Mouse (Mus musculus) layer of hippocampus, postnatal 25 days (tissue): Measurements from ENCODE around the gene Trmt10a. TPM values are rescaled to one million over a fixed set of nuclear protein-coding genes. Genes with fewer than 3 reads are reported as not detected.

Source experiments
- DNase-seq, 2 experiments: peaks; one replicate each; pipeline ENCODE4 v3.0.0; 2022; ENCODE audit warnings: mixed read lengths in 2 of 2, low spot score in 1 of 2; ENCODE audit errors: extremely low spot score in 1 of 2
- total RNA-seq, 2 experiments: library from RNA; stranded (reverse); gene quantifications; 2 replicates each; pipeline ENCODE4 v1.2.3; 2021

Trmt10a gene
- total RNA-seq, 2 experiments from 2014 or later: 4.2 to 4.9 TPM

DNA sequence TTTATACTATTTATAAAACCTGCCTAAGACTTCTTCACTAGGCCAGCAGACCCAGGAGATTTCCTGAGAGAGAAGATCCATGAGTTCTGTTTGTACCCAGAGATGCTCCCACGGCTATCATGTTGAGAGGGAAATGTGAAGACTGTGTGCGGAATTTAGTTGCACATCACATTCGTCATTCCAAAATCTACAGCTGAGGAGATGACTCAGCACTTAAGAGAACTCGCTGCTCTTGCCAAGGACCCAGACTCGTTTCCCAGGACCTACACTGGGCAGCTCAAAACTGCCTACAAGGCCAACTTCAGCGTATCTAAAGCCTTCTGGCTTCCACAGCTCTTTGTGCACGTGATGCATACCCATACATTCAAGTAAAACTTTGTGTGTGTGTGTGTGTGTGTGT is 49.0 kb downstream of the Trmt10a start:
- no peak for DNase-seq

DNA sequence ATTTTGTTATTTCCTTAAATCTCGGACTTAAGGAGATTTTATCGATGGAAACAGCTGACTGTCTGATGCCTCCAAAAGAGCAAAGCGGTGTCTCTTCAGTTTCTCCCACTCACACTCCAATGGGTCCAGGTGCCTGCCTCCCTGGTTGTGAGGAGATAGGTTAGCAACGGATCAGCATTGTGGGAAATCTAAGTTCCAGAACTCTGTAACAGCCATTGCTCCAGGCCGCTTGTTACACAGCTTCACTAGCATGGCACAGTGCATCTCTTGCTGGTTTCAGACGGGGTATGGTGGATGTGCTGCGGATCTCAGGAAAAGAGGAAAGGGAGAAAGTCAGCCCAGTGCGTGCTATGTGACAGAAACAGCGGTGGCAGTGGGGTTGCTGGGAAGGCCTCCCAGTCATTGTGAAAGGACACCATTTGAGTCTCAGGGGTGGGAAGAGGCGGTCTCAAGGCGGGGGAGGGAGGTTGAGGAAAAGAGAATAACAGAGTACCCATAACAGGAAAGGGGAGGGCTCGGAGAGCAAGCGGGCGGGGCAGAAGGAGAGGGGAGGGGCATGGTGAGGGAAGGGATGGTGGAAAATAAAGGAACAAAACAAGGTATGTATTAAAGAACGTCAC is 50.5 kb downstream of the Trmt10a start, which contains the start of gene 4930579F01Rik:
TSS of gene 4930579F01Rik (minus strand) at position 143 of the 620 bp plus-strand sequence.
- DNase-seq: no peak

GRCm38 (mm10) chr3:138197093-138197492 is 53.8 kb downstream of the Trmt10a start:
- DNase-seq: no peak

DNA sequence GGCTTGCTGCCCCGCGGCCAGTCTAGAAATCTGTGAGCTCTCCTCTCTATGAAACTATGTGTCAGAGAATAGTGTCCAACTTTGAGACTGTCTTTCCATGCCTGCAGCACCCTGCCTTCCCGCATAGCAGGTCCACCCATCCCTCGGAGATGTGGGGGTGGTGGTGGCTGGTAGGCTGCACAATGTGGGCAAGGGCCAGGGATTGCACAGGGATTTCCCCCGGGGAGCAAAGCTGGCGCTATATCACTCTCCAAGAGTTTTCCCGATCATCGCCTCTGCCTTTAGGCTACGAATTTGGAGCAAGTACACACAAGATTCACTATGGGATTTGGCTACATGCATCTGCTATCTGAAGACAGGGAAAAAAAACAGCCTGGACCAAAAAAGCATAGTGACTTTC is 54.3 kb downstream of the Trmt10a start:
- DNase-seq: no peak

- DNase-seq: peak; percentile 84 to 98
Observed at GRCm38 (mm10) chr3:138197973-138198721, 54.9 kb downstream of the Trmt10a start.

GRCm38 (mm10) chr3:138198722-138199068 is 55.4 kb downstream of the Trmt10a start:
- no peak for DNase-seq

GRCm38 (mm10) chr3:138208821-138209220 is 65.6 kb downstream of the Trmt10a start:
- no peak for DNase-seq

Other genes starting within 250 kb of the Trmt10a start
- gene Lamtor3, start 224.9 kb upstream of the Trmt10a start, total RNA-seq: 10 to 100 TPM; 66.3 to 69.6 TPM
- 1 to 10 TPM; 4.3 to 6.7 TPM for gene Dapp1, start 161.9 kb upstream of the Trmt10a start, total RNA-seq
- 1 to 10 TPM; 1.5 to 2.4 TPM for gene 1110002E22Rik, start 78.4 kb upstream of the Trmt10a start, total RNA-seq
- gene Gm5105, start 76.1 kb upstream of the Trmt10a start, total RNA-seq: under 1 TPM in 1 of 2 experiments, not detected in 1; 0.28 TPM
- gene Mttp, start 1.5 kb downstream of the Trmt10a start, total RNA-seq: 1 to 10 TPM; 5.3 to 5.8 TPM
- not detected for gene 4930579F01Rik, start 50.4 kb downstream of the Trmt10a start, total RNA-seq
- under 1 TPM in 1 of 2 experiments, not detected in 1; 0.07 TPM for gene Adh7, start 74.3 kb downstream of the Trmt10a start, total RNA-seq
- gene Adh1, start 117.5 kb downstream of the Trmt10a start, total RNA-seq: under 1 TPM; 0.45 to 0.59 TPM
- not detected for gene Adh6a, start 169.8 kb downstream of the Trmt10a start, total RNA-seq
- gene Adh6b, start 198.3 kb downstream of the Trmt10a start, total RNA-seq: not detected